Mouse (Mus musculus) cortical plate, adult 2 months (tissue): ENCODE data around the gene Cd209f.

Source experiments
- CTCF ChIP-seq: fragments of 200-500 bp; IDR thresholded peaks from 2 replicates; pipeline ENCODE4 v1.5.1; 2011; ENCODE audit warnings: mild to moderate bottlenecking, control low read depth, low read length; ENCODE audit not compliant: insufficient read depth; ENCODE audit errors: extremely low read depth
- POLR2A ChIP-seq: fragments of 200-500 bp; IDR thresholded peaks from 2 replicates; pipeline ENCODE4 v1.6.1; 2011; ENCODE audit warnings: mild to moderate bottlenecking, low read length, control low read depth; ENCODE audit not compliant: insufficient read depth; ENCODE audit errors: extremely low read depth

DNA sequence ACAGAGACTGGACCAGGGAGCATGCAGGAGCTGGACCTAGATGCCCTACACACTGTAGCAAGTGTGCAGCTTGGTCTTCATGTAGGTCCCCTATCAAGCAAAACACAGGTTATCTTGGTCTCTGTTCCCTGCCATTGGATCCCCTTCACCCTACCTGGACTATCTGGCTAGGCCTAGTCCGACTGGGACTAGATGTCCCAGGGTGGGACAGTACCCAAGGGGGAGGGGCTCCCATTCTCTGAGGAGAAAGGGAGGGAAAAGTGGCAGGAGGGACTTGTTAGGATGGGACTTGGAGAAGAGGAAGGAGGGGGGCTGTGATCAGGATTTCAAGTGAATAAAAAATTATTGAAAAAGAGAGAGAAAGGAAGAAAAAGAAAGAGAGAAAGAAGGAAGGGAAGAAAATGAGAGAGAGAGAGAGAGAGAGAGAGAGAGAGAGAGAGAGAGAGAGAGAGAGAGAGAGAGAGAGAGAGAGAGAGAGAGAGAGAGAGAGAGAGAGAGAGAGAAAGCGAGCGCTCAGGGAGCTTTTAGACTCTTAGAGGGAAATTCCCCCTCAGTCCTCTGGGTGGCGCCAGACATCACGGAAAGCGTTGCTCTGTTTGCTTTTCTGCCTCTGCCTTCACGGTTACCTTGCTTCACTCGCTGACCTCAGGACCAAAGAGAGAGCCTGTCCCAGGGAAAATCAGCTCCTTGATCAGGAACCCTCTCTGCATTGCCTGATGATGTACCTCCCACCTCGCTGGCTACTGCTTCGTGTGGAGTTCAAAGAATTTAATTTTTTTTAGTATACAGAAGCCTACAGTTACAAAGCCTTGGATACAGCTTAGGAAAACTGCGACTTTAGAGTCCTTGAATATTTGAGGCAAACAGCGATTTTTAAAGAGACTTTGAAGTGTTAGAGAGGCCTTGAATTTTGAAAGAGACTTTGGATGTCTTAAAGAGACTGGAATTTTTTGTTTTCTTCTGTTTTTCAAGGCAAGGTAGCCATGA is 34.3 kb upstream of the Cd209f start:
- TF ChIP-seq POLR2A (no peak), CTCF (peak; percentile 89)
